Mouse (Mus musculus) lung, adult 2 months (tissue): ENCODE measurements around the gene Gspt1.

Experiments
- CTCF ChIP-seq: fragments of 200-500 bp; IDR thresholded peaks from 2 replicates; pipeline ENCODE4 v1.5.1; 2011; ENCODE audit warnings: mild to moderate bottlenecking, low read length, control low read depth; ENCODE audit not compliant: insufficient read depth
- POLR2A ChIP-seq: fragments of 200-500 bp; IDR thresholded peaks from 2 replicates; pipeline ENCODE4 v1.6.1; 2011; ENCODE audit warnings: low read depth, mild to moderate bottlenecking, control low read depth, low read length, borderline replicate concordance; ENCODE audit errors: extremely low read depth

GRCm38 (mm10) chr16:11278778-11279177, 24.7 kb upstream of the Gspt1 start:
- no peak for TF ChIP-seq POLR2A
- no peak for TF ChIP-seq CTCF
